Mouse (Mus musculus) gastrocnemius, adult 2 months (tissue): ENCODE measurements around the gene Ntpcr. TPM values are rescaled to one million over a fixed set of nuclear protein-coding genes. Genes with fewer than 3 reads are reported as not detected.

Experiments used
- DNase-seq: peaks from one replicate; pipeline ENCODE4 v3.0.0; 2022
- H3K27ac ChIP-seq: fragments of 200-600 bp; 2 replicates; pipeline ENCODE4 v1.8.1; 2022; ENCODE audit warnings: mild to moderate bottlenecking
- H3K4me3 ChIP-seq: fragments of 200-600 bp; 2 replicates; pipeline ENCODE4 v1.8.1; 2022; ENCODE audit warnings: mild to moderate bottlenecking, moderate library complexity
- CTCF ChIP-seq: fragments of 200-600 bp; IDR thresholded peaks from 2 replicates; pipeline ENCODE4 v1.8.1; 2022; ENCODE audit warnings: antibody characterized with exemption, mild to moderate bottlenecking, moderate library complexity
- intact Hi-C: fragments of 180-260 bp; cut with DNase I; formaldehyde crosslinking; loops from one replicate; pipeline ENCODE4 v1.15.1; 2025
- long read RNA-seq, 2 experiments: library from polyadenylated mRNA; stranded (forward); transcript quantifications; one replicate each; pipeline ENCODE4 v2.0.0; 2021
- total RNA-seq, 2 experiments: library from RNA; stranded (reverse); gene quantifications; 2 replicates each; pipeline ENCODE4 v1.2.3; 2021

The Ntpcr gene
- 10 to 100 TPM; 10.5 to 11.2 TPM for total RNA-seq
- long read RNA-seq, experiment 1, transcript Ntpcr-201 (5 exons, 1,155 nt): major isoform, 17 of 22 reads
- long read RNA-seq, experiment 1, partial matches to known transcripts: 0 of 22 reads
- long read RNA-seq, experiment 1, other reads (novel, unspliced or antisense): 5 of 22 reads
- long read RNA-seq, experiment 2, transcript Ntpcr-201 (5 exons, 1,155 nt): major isoform, 5 of 11 reads
- long read RNA-seq, experiment 2, partial matches to known transcripts: 0 of 11 reads
- long read RNA-seq, experiment 2, other reads (novel, unspliced or antisense): 6 of 11 reads

DNA sequence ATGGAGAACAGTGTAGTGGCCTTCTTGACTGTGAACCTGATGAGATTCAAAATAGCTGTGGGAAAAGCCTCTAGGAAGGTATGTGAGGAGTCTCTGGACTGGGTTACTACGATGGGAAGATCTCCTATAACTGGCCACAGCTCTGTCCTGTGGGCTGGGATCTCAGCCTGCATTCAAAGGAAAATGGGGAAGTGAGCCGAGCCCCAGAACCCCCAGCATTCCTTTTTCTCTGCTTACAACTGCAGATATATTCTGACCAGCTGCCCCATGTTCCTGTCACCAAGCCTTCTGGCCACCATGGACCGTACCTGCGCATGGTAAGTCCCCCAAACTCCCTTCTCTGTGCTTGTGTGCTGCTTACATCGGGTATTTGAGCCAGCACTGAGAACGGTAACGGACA is at the start of gene Ntpcr:
Gene Ntpcr (plus strand): TSS at position 218 of the 400 bp plus-strand sequence.
- DNase-seq: no peak
- Histone ChIP-seq H3K27ac (no peak within 1 kb of the TSS), H3K4me3 (peak within 1 kb of the TSS; percentile 38)
- intact Hi-C loops: no loop called here
- TF ChIP-seq CTCF: no peak

- Histone ChIP-seq H3K4me3 (no peak overlapping the region), H3K27ac (no peak overlapping the region)
- TF ChIP-seq CTCF: no peak
- no peak for DNase-seq
- intact Hi-C loops: no loop called here
Measured at GRCm38 (mm10) chr8:125680851-125681408, 48.8 kb upstream of the Ntpcr start.

GRCm38 (mm10) chr8:125685216-125685760 is 44.5 kb upstream of the Ntpcr start:
- TF ChIP-seq CTCF: no peak
- H3K27ac ChIP-seq: no peak overlapping the region; the same call in 1 of the 2 replicates
- DNase-seq: peak; percentile 51
- intact Hi-C loops: no loop called here
- no peak overlapping the region for H3K4me3 ChIP-seq

- no peak overlapping the region for H3K27ac ChIP-seq
- intact Hi-C loops: no loop called here
- TF ChIP-seq CTCF: no peak
- H3K4me3 ChIP-seq: no peak overlapping the region
- no peak for DNase-seq
Measured at GRCm38 (mm10) chr8:125686221-125686865, 43.4 kb upstream of the Ntpcr start.

DNA sequence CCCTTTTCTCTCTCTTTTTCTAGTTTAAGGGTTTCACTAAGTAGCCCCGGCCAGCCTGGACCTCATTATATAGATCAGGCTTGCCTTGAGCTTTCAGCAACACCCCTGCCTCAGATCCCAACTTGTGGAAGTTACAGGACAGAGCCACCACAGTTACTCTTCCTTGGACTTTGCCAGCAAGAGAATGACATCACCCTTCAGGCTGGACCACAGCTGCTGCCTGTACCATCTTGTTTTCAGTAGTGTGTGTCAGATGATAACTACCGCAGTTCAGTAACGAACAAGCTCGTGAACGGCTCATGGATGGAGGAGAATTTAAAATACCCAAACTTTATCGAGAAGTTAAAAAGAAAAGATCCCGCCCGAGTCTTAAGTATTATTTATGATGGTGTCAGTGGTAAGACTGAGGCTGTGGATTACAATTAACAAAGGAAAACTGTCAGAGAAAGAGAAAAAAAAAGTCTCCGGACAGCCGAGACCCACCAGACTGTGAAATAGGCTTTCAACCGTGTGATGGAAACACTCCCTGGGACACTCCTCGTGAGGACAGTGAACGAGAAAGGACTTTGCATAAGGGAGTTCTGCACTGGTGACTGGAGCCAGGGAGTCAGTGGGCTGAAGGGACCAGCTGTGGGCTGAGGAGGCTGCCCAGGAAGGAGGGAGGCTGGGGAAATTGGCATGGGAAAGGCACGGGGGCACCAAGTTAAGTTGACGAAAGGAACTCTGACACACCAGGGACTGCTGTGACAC is 39.4 kb upstream of the Ntpcr start:
- peak overlapping the region; percentile 51 for H3K27ac ChIP-seq
- intact Hi-C loops: no loop called here

DNA sequence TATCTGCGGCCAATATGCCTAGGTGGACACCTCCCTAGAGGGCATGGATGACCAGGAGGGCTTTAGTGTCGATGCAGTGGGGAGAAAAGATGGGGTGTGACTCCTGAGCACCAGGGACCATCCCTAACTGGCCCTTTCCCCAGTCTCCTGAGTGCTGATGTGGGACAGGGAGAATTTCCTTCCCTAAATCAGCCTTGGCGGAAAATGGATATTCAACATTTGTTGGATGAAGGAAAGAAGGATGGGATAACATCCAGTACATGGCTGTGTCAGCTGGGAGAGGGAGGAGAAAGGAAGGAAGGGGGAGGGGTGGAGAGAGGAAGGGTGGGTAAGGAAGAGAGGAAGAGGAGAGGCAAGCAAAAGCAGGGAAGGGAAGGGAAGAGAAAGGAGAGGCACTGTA is 38.8 kb upstream of the Ntpcr start:
- H3K4me3 ChIP-seq: no peak overlapping the region
- H3K27ac ChIP-seq: peak overlapping the region; percentile 51
- no peak for TF ChIP-seq CTCF
- intact Hi-C loops: no loop called here
- peak; percentile 28 for DNase-seq

More for the DNA sequence above, 39.4 kb upstream of the Ntpcr start:
- DNase-seq: no peak
- no peak for TF ChIP-seq CTCF
- H3K4me3 ChIP-seq: 0 out of 2 replicates have a peak overlapping the region, but pooled peaks have one; percentile 13

- no peak for TF ChIP-seq CTCF
- no peak for DNase-seq
- intact Hi-C loops: no loop called here
- Histone ChIP-seq H3K4me3 (no peak overlapping the region), H3K27ac (no peak overlapping the region)
Measured at GRCm38 (mm10) chr8:125692447-125692846, 37.3 kb upstream of the Ntpcr start.

DNA sequence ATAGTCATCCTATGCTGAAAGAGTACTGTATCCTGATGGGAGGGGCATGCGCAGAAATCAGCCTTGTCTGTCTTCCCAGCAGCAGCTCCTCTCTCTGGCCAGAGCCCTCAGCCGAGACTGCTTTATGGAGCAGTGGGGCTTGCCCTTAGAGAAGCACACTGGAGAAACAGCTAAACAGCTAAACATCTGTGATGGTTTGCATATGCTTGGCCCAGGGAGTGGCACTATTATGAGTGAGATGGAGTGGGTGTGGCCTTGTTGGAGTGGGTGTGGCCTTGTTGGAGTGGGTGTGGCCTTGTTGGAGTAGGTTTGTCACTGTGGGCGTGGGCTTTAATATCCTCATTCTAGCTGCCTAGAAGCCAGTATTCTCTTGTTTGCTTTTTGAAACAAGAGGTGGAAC is 36.6 kb upstream of the Ntpcr start:
- DNase-seq: no peak
- intact Hi-C loops: no loop called here
- Histone ChIP-seq H3K27ac (no peak overlapping the region), H3K4me3 (no peak overlapping the region)
- no peak for TF ChIP-seq CTCF

DNA sequence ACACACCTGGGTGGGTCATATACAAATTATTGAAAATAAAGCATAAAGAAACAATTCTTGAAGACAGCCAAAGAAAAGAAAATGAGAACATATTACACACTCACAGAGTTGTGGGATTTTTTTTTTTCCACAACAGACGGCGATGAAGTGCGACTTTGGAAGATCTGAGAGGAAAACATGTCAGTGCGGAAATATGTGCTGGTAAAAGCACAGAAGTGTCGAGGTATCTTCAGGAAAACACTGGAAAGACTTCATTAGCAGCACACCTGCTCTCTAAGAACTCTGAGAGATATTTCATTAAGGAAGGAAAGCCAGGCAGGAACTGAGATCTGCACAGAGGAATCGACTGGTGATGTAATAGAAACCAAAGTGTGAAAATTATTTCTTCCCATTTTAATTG is 33.8 kb upstream of the Ntpcr start:
- Histone ChIP-seq H3K4me3 (no peak overlapping the region), H3K27ac (no peak overlapping the region)
- DNase-seq: no peak
- no peak for TF ChIP-seq CTCF
- intact Hi-C loops: no loop called here

GRCm38 (mm10) chr8:125699391-125700025 is 30.3 kb upstream of the Ntpcr start:
- DNase-seq: no peak
- intact Hi-C loops: no loop called here
- TF ChIP-seq CTCF: no peak
- Histone ChIP-seq H3K27ac (no peak overlapping the region), H3K4me3 (no peak overlapping the region)

- H3K27ac ChIP-seq: no peak overlapping the region
- no peak for DNase-seq
- intact Hi-C loops: no loop called here
- H3K4me3 ChIP-seq: no peak overlapping the region
- TF ChIP-seq CTCF: no peak
Measured at GRCm38 (mm10) chr8:125700407-125700806, 29.4 kb upstream of the Ntpcr start.

DNA sequence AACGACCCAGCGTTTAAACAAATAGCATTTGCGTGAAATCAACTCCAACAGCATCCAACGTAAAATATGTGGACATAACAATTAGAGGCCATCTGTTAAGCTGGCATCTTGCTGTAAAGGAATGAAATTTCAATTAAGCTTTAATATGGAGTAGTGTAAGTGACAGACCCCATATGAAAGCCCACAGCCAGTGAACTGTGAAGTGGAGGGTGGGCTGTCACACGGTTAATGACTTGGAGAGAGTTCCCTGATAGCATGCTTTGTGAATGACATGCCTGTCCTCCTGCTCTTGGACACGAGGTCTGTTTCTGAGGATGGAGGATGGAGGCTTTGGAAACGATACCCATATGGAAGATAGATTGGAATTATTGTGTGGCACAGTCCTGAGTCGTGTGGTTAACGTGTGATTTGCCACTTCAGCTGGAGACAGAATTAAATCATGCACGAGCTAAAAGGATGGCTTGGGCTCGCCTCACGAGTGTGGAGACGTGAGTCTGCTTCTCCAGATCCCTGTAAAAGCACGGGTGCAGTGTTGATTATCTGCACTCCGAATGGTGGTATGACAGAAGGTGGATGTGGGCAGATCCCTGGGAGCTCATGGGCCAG is 26.8 kb upstream of the Ntpcr start:
- TF ChIP-seq CTCF: no peak
- Histone ChIP-seq H3K27ac (no peak overlapping the region), H3K4me3 (no peak overlapping the region)
- DNase-seq: no peak
- intact Hi-C loops: no loop called here
